Mouse (Mus musculus) gastrocnemius, postnatal 14 days (tissue): ENCODE data around the gene Rab11fip5. TPM values are rescaled to one million over a fixed set of nuclear protein-coding genes. Genes with fewer than 3 reads are reported as not detected.
A peak's percentile ranks its signal among the peaks of the same experiment; 100 is the strongest.

Source experiments
- DNase-seq: peaks from one replicate; pipeline ENCODE4 v3.0.0; 2021; ENCODE audit warnings: mixed read lengths
- intact Hi-C: fragments of 180-260 bp; cut with DNase I; formaldehyde crosslinking; loops from one replicate; pipeline ENCODE4 v1.15.1; 2025; ENCODE audit warnings: low total_unique reads
- total RNA-seq, 2 experiments: library from RNA; stranded (reverse); gene quantifications; 2 replicates each; pipeline ENCODE4 v1.2.3; 2021

Rab11fip5 gene
- total RNA-seq, 2 experiments from 2014 or later, result 25.9 to 31.5 TPM

- intact Hi-C loops, result no loop called here
Observed at GRCm38 (mm10) chr6:85331736-85332135, 42.7 kb downstream of the Rab11fip5 start.

DNA sequence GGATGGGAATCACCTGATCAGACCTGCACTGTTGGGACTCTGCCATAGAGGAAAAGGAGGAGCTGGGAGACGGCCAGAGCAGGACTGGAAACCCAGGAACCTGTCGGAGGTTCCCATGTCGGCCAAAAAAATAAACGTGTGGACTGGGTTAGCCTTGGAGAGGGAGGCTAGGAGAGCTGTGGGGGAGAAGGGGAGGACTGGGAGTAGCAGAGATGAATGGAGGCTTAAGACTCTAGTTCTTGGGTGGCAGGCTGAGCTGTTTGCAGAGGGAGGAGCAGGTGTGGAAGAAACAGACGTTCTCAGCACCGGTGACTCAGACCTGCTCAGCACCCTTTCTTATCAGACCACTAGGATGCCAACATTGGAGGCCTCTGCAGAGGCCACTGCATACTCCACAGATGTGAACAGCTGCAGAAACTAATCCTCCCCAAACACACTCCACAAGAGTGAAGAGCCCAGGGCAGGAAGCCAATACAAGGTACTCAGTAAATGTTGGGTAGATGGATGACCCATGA lies 43.2 kb downstream of the Rab11fip5 start:
- DNase-seq, result no peak
- intact Hi-C loops, result no loop called here

More at GRCm38 (mm10) chr6:85331736-85332135, 42.7 kb downstream of the Rab11fip5 start:
- DNase-seq, result no peak

DNA sequence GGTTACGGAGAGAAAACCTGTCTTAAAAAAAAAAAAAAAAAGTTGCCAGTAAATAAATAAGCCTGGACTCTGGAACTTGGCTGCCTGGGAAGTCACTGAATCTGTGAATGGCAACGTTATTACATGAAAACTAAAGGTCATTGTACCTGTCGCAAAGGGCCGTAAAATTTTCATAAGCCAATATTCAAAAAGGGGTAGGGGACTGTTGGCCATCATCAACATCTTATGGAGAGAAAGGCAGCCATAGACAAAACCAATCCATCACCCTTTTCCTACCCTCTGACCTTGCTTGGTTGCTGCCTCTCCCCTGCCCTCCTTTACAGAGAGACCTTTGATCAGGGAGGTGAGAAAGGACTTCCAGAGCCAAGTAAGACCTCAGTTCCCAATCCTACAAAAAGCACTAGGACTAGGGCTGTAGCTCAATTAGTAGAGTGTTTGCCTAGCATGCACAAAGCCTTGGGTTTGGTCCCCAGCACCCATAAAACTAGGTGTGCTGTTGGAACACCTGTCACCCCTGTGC lies 44.7 kb downstream of the Rab11fip5 start:
- DNase-seq, result no peak
- intact Hi-C loops, result no loop called here

GRCm38 (mm10) chr6:85326564-85326963 lies 47.9 kb downstream of the Rab11fip5 start:
- intact Hi-C loops, result no loop called here
- no peak for DNase-seq

DNA sequence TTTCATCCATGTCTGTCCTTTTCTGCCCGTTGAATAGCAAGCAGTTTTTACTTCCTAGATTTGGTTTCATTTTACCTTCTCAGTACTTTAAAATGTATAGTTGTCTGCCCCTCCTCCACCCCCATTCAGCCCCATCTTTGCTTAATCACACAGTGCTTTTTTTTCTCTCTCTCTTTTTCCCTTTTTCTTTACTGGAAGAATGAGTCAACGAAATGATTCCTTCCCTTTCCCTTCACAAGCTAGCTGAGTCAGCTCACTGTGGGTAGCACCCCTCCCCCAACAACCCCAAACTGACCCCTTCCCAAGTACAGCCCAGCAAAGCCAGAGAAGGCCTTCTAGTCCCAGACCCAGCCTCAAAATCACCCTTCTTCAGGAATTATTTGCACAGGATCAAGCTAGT lies 49.3 kb downstream of the Rab11fip5 start:
- intact Hi-C loops, result no loop called here
- no peak for DNase-seq

DNA sequence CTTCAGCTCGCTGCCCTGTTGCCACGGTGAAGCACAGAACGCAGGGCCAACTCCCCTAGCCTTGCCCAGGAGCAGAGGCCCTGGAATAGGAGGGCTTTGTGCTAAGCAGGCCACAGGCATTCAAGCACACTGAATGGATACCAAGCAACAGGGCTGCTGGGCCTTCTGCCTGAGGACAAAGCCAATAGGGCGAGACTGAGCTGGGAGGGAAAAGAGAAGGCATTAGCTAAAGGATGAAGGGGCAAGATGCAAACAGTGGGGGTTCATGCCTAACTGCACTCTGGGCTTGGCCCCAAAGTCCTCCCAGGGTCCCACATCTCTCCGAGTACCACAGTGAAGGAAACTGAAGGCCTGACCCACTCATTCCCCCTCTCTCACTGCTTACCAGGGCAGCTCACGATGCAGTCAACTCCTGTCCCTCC lies 54.0 kb downstream of the Rab11fip5 start:
- intact Hi-C loops, result no loop called here
- DNase-seq, result no peak

GRCm38 (mm10) chr6:85316211-85316610 lies 58.2 kb downstream of the Rab11fip5 start:
- intact Hi-C loops, result no loop called here
- no peak for DNase-seq

- intact Hi-C loops, result no loop called here
- DNase-seq, result no peak
Observed at GRCm38 (mm10) chr6:85314064-85314798, 60.2 kb downstream of the Rab11fip5 start.

GRCm38 (mm10) chr6:85307894-85308293 lies 66.5 kb downstream of the Rab11fip5 start:
- intact Hi-C loops, result no loop called here
- no peak for DNase-seq

DNA sequence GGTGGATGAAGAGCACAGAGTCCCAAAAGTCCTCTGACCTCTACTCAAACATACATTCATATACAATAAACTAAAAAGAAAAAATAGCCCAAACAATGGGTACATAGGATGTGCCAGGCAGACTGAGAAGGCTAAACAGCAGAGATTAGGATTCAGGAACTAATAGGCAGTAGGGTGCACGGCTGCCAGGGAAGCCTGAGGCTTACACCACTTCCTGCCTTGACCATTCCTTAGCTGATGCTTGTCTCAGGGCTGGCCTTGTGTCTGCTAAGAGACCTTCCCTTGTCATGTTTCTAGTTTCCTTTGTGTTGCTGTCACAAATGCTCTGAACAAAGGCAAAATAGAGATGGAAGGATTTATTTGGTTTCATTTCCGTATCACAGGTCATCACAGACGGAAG lies 68.1 kb downstream of the Rab11fip5 start:
- no peak for DNase-seq
- intact Hi-C loops, result no loop called here

DNA sequence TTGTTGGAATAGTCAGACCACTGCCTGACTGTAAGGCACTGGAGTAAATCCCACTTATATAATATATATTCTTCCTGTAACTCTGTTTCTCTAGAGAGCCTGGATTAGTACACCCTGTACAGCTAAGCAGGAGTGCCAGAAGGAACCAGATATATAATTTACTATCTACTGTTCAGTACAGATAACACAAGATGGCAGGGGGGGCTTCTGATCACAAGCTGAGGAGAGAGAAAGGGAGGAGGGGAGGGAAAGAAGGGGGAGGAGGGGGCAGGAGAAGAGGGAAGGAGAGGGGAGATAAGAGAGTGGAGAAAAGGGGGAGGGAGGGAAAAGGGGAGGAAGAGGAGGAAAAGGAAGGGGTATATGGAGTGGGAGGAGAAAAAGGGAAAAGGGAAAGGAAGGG lies 68.6 kb downstream of the Rab11fip5 start:
- intact Hi-C loops, result no loop called here
- no peak for DNase-seq

DNA sequence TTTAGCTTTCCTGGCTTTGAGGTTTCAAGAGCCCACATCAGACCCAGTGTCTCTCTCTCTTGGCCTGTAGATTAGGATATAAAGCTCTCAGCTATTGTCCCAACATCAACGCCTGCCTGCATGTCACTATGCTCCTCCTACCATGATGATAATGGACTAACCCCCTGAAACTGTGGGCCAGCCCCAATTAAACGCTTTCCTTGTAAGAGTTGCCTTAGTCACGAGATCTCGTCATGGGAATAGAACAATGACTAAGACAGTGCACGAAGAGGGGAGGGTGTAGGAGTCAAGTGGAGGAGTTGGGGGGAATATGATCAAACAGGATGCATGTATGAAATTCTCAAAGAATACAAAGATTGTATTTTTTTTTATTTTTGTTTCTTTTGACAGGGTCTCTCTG lies 69.5 kb downstream of the Rab11fip5 start:
- intact Hi-C loops, result no loop called here

GRCm38 (mm10) chr6:85302326-85303055 lies 71.9 kb downstream of the Rab11fip5 start:
- peak; percentile 23 for DNase-seq
- intact Hi-C loops, result no loop called here

More for the DNA sequence above, 69.5 kb downstream of the Rab11fip5 start:
- DNase-seq, result no peak

DNA sequence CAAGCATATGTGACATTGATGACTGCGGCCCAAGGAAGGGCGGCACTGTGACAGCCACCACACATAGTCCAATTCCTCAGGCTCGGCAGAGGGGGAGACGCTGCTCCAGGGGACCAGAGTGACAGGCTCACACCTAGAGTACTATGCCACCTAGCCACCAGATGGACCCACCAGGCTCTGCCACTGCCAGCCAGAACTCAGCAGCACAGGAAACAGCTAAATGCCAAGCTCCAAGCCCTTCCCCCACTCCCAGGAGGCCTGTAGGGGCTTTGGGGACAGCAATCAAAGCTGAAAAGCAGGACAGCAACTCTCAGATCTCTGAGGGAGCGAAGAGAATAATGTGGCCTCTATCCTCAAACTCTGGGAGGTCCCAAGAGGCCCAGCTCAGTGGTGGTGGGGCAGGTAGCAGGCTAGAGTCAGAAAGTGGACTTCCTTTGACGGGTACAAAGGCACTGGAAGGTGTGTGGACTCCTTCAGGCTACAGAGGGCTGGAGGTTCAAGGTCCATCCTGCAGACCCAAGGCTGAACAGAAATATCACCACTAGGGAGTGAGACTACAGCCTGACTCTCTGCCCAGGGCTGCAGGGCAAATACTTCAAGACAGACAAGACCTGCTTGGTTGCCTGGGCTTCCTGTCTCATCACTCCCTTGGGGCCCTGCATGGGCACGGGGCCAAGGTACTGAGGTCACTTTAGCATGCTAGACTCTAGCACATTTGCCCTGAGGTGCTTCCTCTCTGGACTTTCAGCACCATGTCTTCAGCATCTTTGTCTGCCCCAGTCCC lies 78.9 kb downstream of the Rab11fip5 start:
- DNase-seq, result peak; percentile 50
- intact Hi-C loops, result no loop called here

DNA sequence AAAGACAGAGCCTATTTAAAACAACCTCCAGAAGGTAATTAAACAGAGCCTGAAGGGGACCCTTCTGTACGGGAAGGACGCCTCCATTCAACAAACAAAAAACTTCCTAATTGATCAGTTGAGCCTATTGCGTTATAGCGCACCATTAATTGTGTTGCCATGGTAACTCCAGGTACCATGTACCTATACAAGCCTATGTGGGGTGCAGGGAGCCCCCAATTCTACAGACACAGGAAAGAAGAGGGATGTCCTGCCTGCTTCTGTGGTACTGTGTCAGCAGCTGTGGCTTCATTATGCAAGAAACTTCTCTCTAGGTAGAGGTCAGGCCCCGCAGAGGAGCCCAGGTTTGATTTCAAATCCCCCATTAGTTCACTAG lies 80.4 kb downstream of the Rab11fip5 start:
- intact Hi-C loops, result no loop called here
- no peak for DNase-seq

GRCm38 (mm10) chr6:85293255-85294003 lies 81.0 kb downstream of the Rab11fip5 start:
- intact Hi-C loops, result no loop called here
- no peak for DNase-seq

GRCm38 (mm10) chr6:85290869-85291824 lies 83.3 kb downstream of the Rab11fip5 start:
- intact Hi-C loops, result no loop called here
- no peak for DNase-seq

GRCm38 (mm10) chr6:85288193-85288857 lies 86.1 kb downstream of the Rab11fip5 start:
- intact Hi-C loops, result no loop called here
- DNase-seq, result no peak
